16 mouse cellular contexts compared by ENCODE assay signal in the genomic region with DNA sequence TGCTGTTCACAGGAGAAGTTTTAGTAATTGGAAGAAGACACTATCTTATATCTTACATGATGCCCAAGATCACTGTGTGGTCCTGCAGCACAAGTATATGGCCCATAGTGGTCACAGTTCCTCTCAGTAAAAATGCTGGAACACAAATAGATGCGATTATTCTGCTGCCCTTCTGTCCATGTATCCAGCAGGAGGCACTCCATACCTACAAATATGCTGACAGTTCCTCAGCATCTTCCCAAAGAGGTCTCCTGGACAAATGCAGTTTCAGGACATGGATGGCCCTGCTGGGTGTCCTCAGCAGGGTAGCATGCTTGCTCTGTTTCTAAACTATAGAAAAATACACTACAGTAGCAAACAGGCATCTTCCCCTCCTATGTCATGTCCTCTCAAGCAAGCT. TPM values are rescaled to one million over a fixed set of nuclear protein-coding genes. Genes with fewer than 3 reads are reported as not detected.
DNase-seq lines count a peak whose midpoint lies in the region; ATAC-seq and TF ChIP-seq lines count a peak whose summit lies in the region.
"Not testable (repeated sequence)": the region's sequence is repeated elsewhere in the genome, so short reads cannot be mapped to it uniquely, and the experiment has no call there.
"Had no signal": no experiment of that assay in that cellular context is flagged by ENCODE, and none has a peak within 500 bp of the region (broad histone marks: within the 10 kb centered on the region; RNA-seq: fewer than 3 reads in every experiment).

No protein-coding gene starts in this region.

- dilution Hi-C loops in CH12.LX (cut with MboI; ENCODE audit: extremely low pct_ligation_motif_present, extremely low pct_unique_long_range_greater_than_20kb, low sequenced_read_pairs), result not testable (repeated sequence)

- intact Hi-C loops in heart, postnatal 10 days (cut with DNase I), result loop anchor here (1.0 to 10.0 kb wide), 3 partner anchors 95 to 403 kb away; no protein-coding TSS in a partner anchor
- intact Hi-C loops in left cerebral cortex, adult 2 months (cut with DNase I), result loop anchor here (1.0 to 10.0 kb wide), 3 partner anchors 95 to 793 kb away; no protein-coding TSS in a partner anchor

- H3K36me3 ChIP-seq in CH12.LX (replicated peaks in 1 of 2; ENCODE audit: control insufficient read depth in 1 of 2, insufficient read depth in 1 of 2, low read length in 1 of 2); embryonic facial prominence, embryonic 11.5 days (replicated peaks; ENCODE audit: control insufficient read depth, insufficient read depth, low read depth, low read length); kidney, postnatal 0 days (ENCODE audit: insufficient read depth, low read length): not testable (repeated sequence)

- peak in 1 of 2 experiments; percentile 41; a peak in 2 of 4 replicates for TF ChIP-seq CTCF in CH12.LX (conservative IDR thresholded peaks at IDR 0.05 in 1 of 2, IDR thresholded peaks at IDR 0.05 in 1 of 2; ENCODE audit: low read depth in 2 of 2, low read length in 2 of 2)
- peak; percentile 72 for TF ChIP-seq CTCF in kidney, postnatal 0 days (IDR thresholded peaks at IDR 0.05; ENCODE audit: low read depth)
- TF ChIP-seq CTCF in left cerebral cortex, adult 2 months (IDR thresholded peaks at IDR 0.05), result peak; percentile 53

- in situ Hi-C loops in CH12.LX (cut with MboI; ENCODE audit: low pct_ligation_motif_present, low pct_unique_long_range_greater_than_20kb, low sequenced_read_pairs), result loop anchor here (25.0 kb wide), 1 partner anchor 101 kb away; a partner anchor contains a TSS

- WGBS in embryonic facial prominence, embryonic 11.5 days, result 23% methylated on average over 1 of the region's 1 CpGs
- 16% methylated on average over 1 of the region's 1 CpGs for WGBS in kidney, postnatal 0 days

- peak; percentile 39 for TF ChIP-seq RAD21 in CH12.LX (IDR thresholded peaks at IDR 0.05; ENCODE audit: low read depth, low read length)

- H3K9ac ChIP-seq in CH12.LX (ENCODE audit: insufficient read depth, low read depth); embryonic facial prominence, embryonic 11.5 days (replicated peaks; ENCODE audit: low read length); kidney, postnatal 0 days (ENCODE audit: low read depth, low read length): not testable (repeated sequence)

- not testable (repeated sequence) for ATAC-seq in embryonic facial prominence, embryonic 11.5 days (replicated peaks; ENCODE audit: insufficient number of reproducible peaks, low FRiP score, low TSS enrichment, low read depth); kidney, postnatal 0 days (replicated peaks; ENCODE audit: low FRiP score, low read depth)

- not testable (repeated sequence) for DNase-seq in CH12.LX (ENCODE audit: extremely low read depth)
- peak; percentile 15 for DNase-seq in adrenal gland, postnatal 14 days
- DNase-seq in embryonic facial prominence, embryonic 11.5 days (ENCODE audit: low spot score), result peak; percentile 43
- DNase-seq in heart, postnatal 10 days, result peak; percentile 43 to 54
- peak; percentile 59 for DNase-seq in kidney, postnatal 0 days (ENCODE audit: low spot score)
- DNase-seq in left cerebral cortex, adult 2 months (ENCODE audit: extremely low spot score in 1 of 2, low spot score in 2 of 2), result peak in 1 of 2 experiments; percentile 22
- DNase-seq in lung, postnatal 25 days (ENCODE audit: low spot score), result peak; percentile 18
- peak; percentile 41 to 47 for DNase-seq in right cerebral cortex, postnatal 10 days (ENCODE audit: low spot score in 2 of 2)

- not testable (repeated sequence) for TF ChIP-seq EP300 in CH12.LX (IDR thresholded peaks at IDR 0.05; ENCODE audit: low read length)

- not testable (repeated sequence) for H3K4me3 ChIP-seq in CH12.LX (replicated peaks in 1 of 3; ENCODE audit: low read depth in 2 of 3, low read length in 2 of 3, poor library complexity in 1 of 3); embryonic facial prominence, embryonic 11.5 days (ENCODE audit: low read depth, low read length); kidney, postnatal 0 days (replicated peaks; ENCODE audit: low read depth, low read length); left cerebral cortex, adult 2 months

- not testable (repeated sequence) for H3K4me2 ChIP-seq in CH12.LX (ENCODE audit: insufficient read depth, low read depth, poor library complexity, severe bottlenecking); embryonic facial prominence, embryonic 11.5 days (ENCODE audit: low read depth, low read length); kidney, postnatal 0 days (ENCODE audit: low read length)

- H3K4me1 ChIP-seq in CH12.LX (ENCODE audit: control insufficient read depth in 1 of 2, insufficient read depth in 2 of 2); embryonic facial prominence, embryonic 11.5 days (ENCODE audit: control insufficient read depth, insufficient read depth, low read length); kidney, postnatal 0 days (replicated peaks; ENCODE audit: insufficient read depth, low read length): not testable (repeated sequence)

- H3K27ac ChIP-seq in CH12.LX (ENCODE audit: insufficient read depth, low read depth); embryonic facial prominence, embryonic 11.5 days (replicated peaks; ENCODE audit: low read depth, low read length); kidney, postnatal 0 days; left cerebral cortex, adult 2 months: not testable (repeated sequence)

- not testable (repeated sequence) for TF ChIP-seq POLR2A in CH12.LX (IDR thresholded peaks at IDR 0.05; ENCODE audit: low read depth, low read length)

- H3K9me3 ChIP-seq in CH12.LX (replicated peaks; ENCODE audit: low read length); embryonic facial prominence, embryonic 11.5 days (replicated peaks; ENCODE audit: control insufficient read depth, low read length); kidney, postnatal 0 days (replicated peaks; ENCODE audit: low read length): not testable (repeated sequence)

- not testable (repeated sequence) for H3K27me3 ChIP-seq in CH12.LX (replicated peaks); embryonic facial prominence, embryonic 11.5 days (ENCODE audit: control insufficient read depth, insufficient read depth, low read length); kidney, postnatal 0 days (ENCODE audit: insufficient read depth, low read length)

- not testable (repeated sequence) for H3K79me2 ChIP-seq in CH12.LX (replicated peaks; ENCODE audit: control insufficient read depth, extremely low read depth, insufficient read depth, poor library complexity, severe bottlenecking)

TF ChIP-seq in CH12.LX, 34 proteins besides CTCF, POLR2A, EP300 and RAD21:
- 0 out of 2 replicates have a peak, but pooled peaks have one; percentile 13 for TF ChIP-seq SMC3 (IDR thresholded peaks at IDR 0.05; ENCODE audit: low read depth, low read length)

RNA-seq across cellular contexts. Expression of a gene that starts 52.4 kb away (rescaled TPM):
- total RNA-seq in CH12.LX (2012; rRNA removed), result not detected in 2 replicates
- total RNA-seq in CH12.LX (2014; rRNA removed), result not detected in 2 replicates
- not detected in 2 replicates for polyA plus RNA-seq in CH12.LX (2012; ENCODE audit: insufficient read length, low read depth)
- total RNA-seq in adrenal gland, postnatal 14 days (2021), result not detected in 2 replicates
- polyA plus RNA-seq in embryonic facial prominence, embryonic 11.5 days (2014; fragmentation: Nextera tagmentation; extraction: Ambion mirVana), result not detected in 2 replicates
- not detected for total RNA-seq in heart, postnatal 10 days (2021)
- not detected in 2 replicates for polyA plus RNA-seq in kidney, postnatal 0 days (2015; fragmentation: Nextera tagmentation; extraction: Ambion mirVana)
- not detected for total RNA-seq in left cerebral cortex, adult 2 months (2021)
- polyA plus RNA-seq: CD4-positive, CD25-positive, alpha-beta regulatory T cell, adult 4 months; heart, embryonic 10.5 days; hindbrain, embryonic 16.5 days; limb, embryonic 11.5 days; lung, embryonic 15.5 days; midbrain, embryonic 15.5 days; neural tube, embryonic 13.5 days; stomach, embryonic 14.5 days had no signal
